ENCODE assay signal across 8 mouse cellular contexts in genomic region chr5:143037201-143037600, GRCm38 (mm10).
A peak's percentile ranks its signal among the peaks of the same experiment; 100 is the strongest.
DNase-seq lines count a peak whose midpoint lies in the region; ATAC-seq and TF ChIP-seq lines count a peak whose summit lies in the region.

No protein-coding gene starts in this region.

- peak; percentile 22; the same call in 1 of the 2 replicates for TF ChIP-seq CTCF in bone marrow, adult 2 months (IDR thresholded peaks at IDR 0.05; ENCODE audit: control insufficient read depth, insufficient read depth, low read length)

- intact Hi-C loops in left cerebral cortex, postnatal 14 days (cut with DNase I): loop anchor here (1.0 kb wide), 1 partner anchor 101 kb away; no protein-coding TSS in a partner anchor

- no peak overlapping the region for H3K27ac ChIP-seq in bone marrow, adult 2 months (ENCODE audit: control insufficient read depth, insufficient read depth, low read depth, low read length, poor library complexity)

- H3K4me1 ChIP-seq in bone marrow, adult 2 months (ENCODE audit: control insufficient read depth, insufficient read depth, low read length): peaks cover 1% of the 10 kb centered on the region; the same call in 1 of the 2 replicates

- peak; percentile 18 for DNase-seq in cerebellum, adult 11 months
- peak; percentile 59 to 76 for DNase-seq in left cerebral cortex, postnatal 14 days (ENCODE audit: low spot score in 2 of 2)
- no peak for DNase-seq in left cerebral cortex, adult 8-10 months (ENCODE audit: low spot score in 2 of 2)
- DNase-seq in natural killer cell, adult 2 months (ENCODE audit: low spot score in 2 of 2): peak; percentile 5 to 24
- no peak for DNase-seq in urinary bladder, adult 18-20 months (ENCODE audit: low spot score in 2 of 2)

- H3K4me3 ChIP-seq in bone marrow, adult 2 months (replicated peaks; ENCODE audit: control insufficient read depth, low read depth, low read length): no peak overlapping the region

- 37% methylated on average over 1 of the region's 1 CpGs for WGBS in bone marrow, adult 2 months

- ATAC-seq in cerebellum, adult (ENCODE audit: insufficient number of reproducible peaks, low FRiP score, low TSS enrichment): no peak
- 0 out of 2 replicates have a peak, but pooled peaks have one; percentile 27 for ATAC-seq in granulocyte monocyte progenitor cell, adult 5-6 weeks (replicated peaks; ENCODE audit: poor library complexity, severe bottlenecking)

- no peak for TF ChIP-seq POLR2A in bone marrow, adult 2 months (IDR thresholded peaks at IDR 0.05; ENCODE audit: borderline replicate concordance, control insufficient read depth, low read depth, low read length)

Comparison
In these comparisons a context has a peak if more than half of its experiments do, and no peak if none do; other contexts are left out.
1. DNase-seq: peak in cerebellum, adult 11 months (single experiment), left cerebral cortex, postnatal 14 days (2 of 2) and natural killer cell, adult 2 months (2 of 2); none in left cerebral cortex, adult 8-10 months (0 of 2) and urinary bladder, adult 18-20 months (0 of 2).